In the genomic region with DNA sequence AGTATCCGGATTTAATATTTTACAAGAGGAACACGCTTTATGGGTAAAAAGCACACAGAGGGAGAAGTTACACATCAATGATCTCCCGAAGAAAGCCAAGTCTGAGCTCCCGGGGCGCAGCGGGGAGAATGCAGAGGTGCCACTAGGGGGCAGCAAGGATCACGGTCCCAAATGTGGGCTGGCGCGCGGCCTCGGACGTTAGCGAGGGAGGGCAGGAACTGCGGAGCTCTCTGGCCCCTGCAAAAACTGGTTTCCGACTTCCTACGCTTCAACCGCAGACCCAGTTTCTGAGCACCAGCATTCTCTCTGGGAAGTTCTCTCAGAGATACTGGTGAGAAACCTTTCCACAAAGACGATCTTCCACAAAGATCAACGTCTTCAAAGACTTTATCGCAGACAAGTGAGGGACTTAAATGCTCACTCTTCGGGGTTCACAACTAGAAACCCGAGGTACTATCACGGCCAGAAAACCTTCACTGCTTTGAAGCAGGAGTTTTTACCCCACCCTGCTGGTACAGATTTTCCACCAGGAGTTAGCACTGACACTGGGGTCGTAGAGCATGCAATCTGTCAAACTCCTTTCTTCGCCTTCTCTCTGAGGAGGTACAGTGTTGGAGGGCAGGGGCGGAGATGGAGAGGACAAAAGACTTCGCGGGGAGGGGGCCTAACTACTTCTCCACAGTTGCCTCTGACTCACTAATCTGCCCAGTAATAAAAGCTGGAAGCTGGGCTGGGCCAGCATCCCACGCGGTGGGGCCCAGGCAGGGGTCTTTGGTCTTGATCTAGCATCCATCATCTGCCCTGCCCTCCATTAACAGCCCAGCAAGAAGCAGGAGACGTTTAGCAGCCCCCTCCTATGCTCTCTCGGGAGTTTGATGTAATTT, we compare ENCODE assay signal across 8 mouse cellular contexts. TPM values are rescaled to one million over a fixed set of nuclear protein-coding genes. Genes with fewer than 3 reads are reported as not detected.
A peak's percentile ranks its signal among the peaks of the same experiment; 100 is the strongest.
DNase-seq lines count a peak whose midpoint lies in the region; ATAC-seq and TF ChIP-seq lines count a peak whose summit lies in the region.

No protein-coding gene starts in this region.

- 2% methylated on average over 32 of the region's 32 CpGs for WGBS in forebrain, embryonic 10.5 days
- 4% methylated on average over 32 of the region's 32 CpGs for WGBS in heart, embryonic 16.5 days
- WGBS in lung, adult 2 months = 8% methylated on average over 32 of the region's 32 CpGs
- WGBS in neural tube, embryonic 14.5 days = under 1% methylated on average over 32 of the region's 32 CpGs

- peak overlapping the region; percentile 46 for H3K4me3 ChIP-seq in E14TG2a.4 (replicated peaks; ENCODE audit: low read length)
- peak overlapping the region; percentile 35 for H3K4me3 ChIP-seq in brown adipose tissue, adult 24 weeks (ENCODE audit: insufficient read depth, low read depth, low read length)
- peak overlapping the region; percentile 39 for H3K4me3 ChIP-seq in forebrain, embryonic 10.5 days
- H3K4me3 ChIP-seq in heart, embryonic 16.5 days (ENCODE audit: low read length) = peak overlapping the region; percentile 23
- H3K4me3 ChIP-seq in lung, adult 2 months (replicated peaks; ENCODE audit: extremely low read depth, low read depth, low read length) = no peak overlapping the region
- H3K4me3 ChIP-seq in neural tube, embryonic 14.5 days (ENCODE audit: low read depth, low read length) = 0 out of 2 replicates have a peak overlapping the region, but pooled peaks have one; percentile 5

- peak overlapping the region; percentile 56 for H3K4me2 ChIP-seq in heart, embryonic 16.5 days (ENCODE audit: low read depth, low read length)
- H3K4me2 ChIP-seq in neural tube, embryonic 14.5 days (ENCODE audit: low read depth, low read length) = peak overlapping the region; percentile 9; the same call in 1 of the 2 replicates

- peak; percentile 68 for TF ChIP-seq CTCF in E14TG2a.4 (conservative IDR thresholded peaks at IDR 0.05; ENCODE audit: low read length)
- TF ChIP-seq CTCF in lung, adult 2 months (IDR thresholded peaks at IDR 0.05; ENCODE audit: insufficient read depth, low read length) = peak; percentile 74

- H3K36me3 ChIP-seq in E14TG2a.4 (ENCODE audit: insufficient read depth, low read length) = no peaks in the 10 kb centered on the region
- H3K36me3 ChIP-seq in forebrain, embryonic 10.5 days (replicated peaks) = no peaks in the 10 kb centered on the region
- no peaks in the 10 kb centered on the region for H3K36me3 ChIP-seq in heart, embryonic 16.5 days (ENCODE audit: control insufficient read depth, insufficient read depth)
- H3K36me3 ChIP-seq in neural tube, embryonic 14.5 days (ENCODE audit: control insufficient read depth, insufficient read depth, low read length) = no peaks in the 10 kb centered on the region

- H3K9ac ChIP-seq in heart, embryonic 16.5 days (ENCODE audit: low read length) = peak overlapping the region; percentile 53
- H3K9ac ChIP-seq in neural tube, embryonic 14.5 days (replicated peaks; ENCODE audit: low read depth, low read length) = no peak overlapping the region

- H3K4me1 ChIP-seq in E14TG2a.4 (replicated peaks; ENCODE audit: low read depth, low read length) = peaks cover 54% of the 10 kb centered on the region
- H3K4me1 ChIP-seq in brown adipose tissue, adult 24 weeks (ENCODE audit: control insufficient read depth, insufficient read depth, insufficient read length, low read length) = peaks cover 5% of the 10 kb centered on the region; the same call in 1 of the 2 replicates
- peaks cover 51% of the 10 kb centered on the region for H3K4me1 ChIP-seq in forebrain, embryonic 10.5 days
- peaks cover 62% of the 10 kb centered on the region for H3K4me1 ChIP-seq in heart, embryonic 16.5 days (ENCODE audit: control insufficient read depth, insufficient read depth, low read length)
- H3K4me1 ChIP-seq in lung, adult 2 months (ENCODE audit: control insufficient read depth, insufficient read depth, low read length) = peaks cover 8% of the 10 kb centered on the region
- peaks cover 18% of the 10 kb centered on the region for H3K4me1 ChIP-seq in neural tube, embryonic 14.5 days (ENCODE audit: control insufficient read depth, insufficient read depth, low read length)

- no peaks in the 10 kb centered on the region for H3K9me3 ChIP-seq in E14TG2a.4 (ENCODE audit: low read length)
- no peaks in the 10 kb centered on the region for H3K9me3 ChIP-seq in forebrain, embryonic 10.5 days
- no peaks in the 10 kb centered on the region for H3K9me3 ChIP-seq in heart, embryonic 16.5 days (replicated peaks; ENCODE audit: control insufficient read depth, low read length)
- no peaks in the 10 kb centered on the region for H3K9me3 ChIP-seq in neural tube, embryonic 14.5 days (ENCODE audit: control insufficient read depth, low read length)

- no peak for TF ChIP-seq POLR2A in lung, adult 2 months (IDR thresholded peaks at IDR 0.05; ENCODE audit: borderline replicate concordance, extremely low read depth, low read depth, low read length)

- ATAC-seq in heart, embryonic 16.5 days (replicated peaks; ENCODE audit: extremely low read depth, insufficient read depth, low FRiP score) = peak; percentile 16; the same call in 1 of the 2 replicates
- ATAC-seq in neural tube, embryonic 14.5 days (ENCODE audit: low read depth) = no peak

- H3K27ac ChIP-seq in brown adipose tissue, adult 24 weeks (replicated peaks; ENCODE audit: low read depth, low read length) = no peak overlapping the region
- no peak overlapping the region for H3K27ac ChIP-seq in forebrain, embryonic 10.5 days
- no peak overlapping the region for H3K27ac ChIP-seq in heart, embryonic 16.5 days (ENCODE audit: low read length)
- no peak overlapping the region for H3K27ac ChIP-seq in neural tube, embryonic 14.5 days (ENCODE audit: low read depth, low read length)

- peak; percentile 83 for DNase-seq in forebrain, embryonic 10.5 days (ENCODE audit: extremely low spot score, low spot score)
- DNase-seq in kidney, postnatal 10 days = peak; percentile 93
- DNase-seq in lung, adult 2 months = peak; percentile 85
- peak; percentile 95 for DNase-seq in testis, postnatal 10 days (ENCODE audit: low spot score)

- peaks cover 90% of the 10 kb centered on the region for H3K27me3 ChIP-seq in E14TG2a.4 (ENCODE audit: insufficient read depth, low read length)
- peaks cover 98% of the 10 kb centered on the region for H3K27me3 ChIP-seq in forebrain, embryonic 10.5 days (ENCODE audit: poor library complexity, severe bottlenecking)
- peaks cover 42% of the 10 kb centered on the region for H3K27me3 ChIP-seq in heart, embryonic 16.5 days (ENCODE audit: control insufficient read depth, insufficient read depth, low read length)
- peaks cover 56% of the 10 kb centered on the region for H3K27me3 ChIP-seq in neural tube, embryonic 14.5 days (ENCODE audit: control insufficient read depth, insufficient read depth, low read length)

RNA-seq across cellular contexts. Expression of a gene that starts 3.3 kb away (rescaled TPM):
- not detected in 2 replicates for polyA plus RNA-seq in brown adipose tissue, adult 24 weeks (2012; ENCODE audit: insufficient read depth, insufficient read length, missing spikeins)
- not detected in 2 replicates for polyA plus RNA-seq in forebrain, embryonic 10.5 days (2016; fragmentation: Nextera tagmentation; extraction: Ambion mirVana)
- polyA plus RNA-seq in heart, embryonic 16.5 days (2015; fragmentation: Nextera tagmentation; extraction: Ambion mirVana) = 2.8 and 3.1 TPM in 2 replicates
- 5.0 and 5.4 TPM in 2 replicates for polyA plus RNA-seq in lung, adult 2 months (2012; rRNA removed)
- not detected in 2 replicates for polyA plus RNA-seq in neural tube, embryonic 14.5 days (2014; fragmentation: Nextera tagmentation; extraction: Ambion mirVana)

RNA-seq across cellular contexts. Expression of a gene that starts 27.8 kb away (rescaled TPM):
- polyA plus RNA-seq in brown adipose tissue, adult 24 weeks (2012; ENCODE audit: insufficient read depth, insufficient read length, missing spikeins) = 0.67 and 0.71 TPM in 2 replicates
- polyA plus RNA-seq in forebrain, embryonic 10.5 days (2016; fragmentation: Nextera tagmentation; extraction: Ambion mirVana) = 0.38 and 0.46 TPM in 2 replicates
- 3.2 and 3.4 TPM in 2 replicates for polyA plus RNA-seq in heart, embryonic 16.5 days (2015; fragmentation: Nextera tagmentation; extraction: Ambion mirVana)
- polyA plus RNA-seq in lung, adult 2 months (2012; rRNA removed) = 11.8 and 15.2 TPM in 2 replicates
- polyA plus RNA-seq in neural tube, embryonic 14.5 days (2014; fragmentation: Nextera tagmentation; extraction: Ambion mirVana) = 0.57 and 0.88 TPM in 2 replicates

RNA-seq across cellular contexts. Expression of a gene that starts 37.3 kb away (rescaled TPM):
- not detected in 2 replicates for polyA plus RNA-seq in brown adipose tissue, adult 24 weeks (2012; ENCODE audit: insufficient read depth, insufficient read length, missing spikeins)
- polyA plus RNA-seq in forebrain, embryonic 10.5 days (2016; fragmentation: Nextera tagmentation; extraction: Ambion mirVana) = 0.52 and 1.6 TPM in 2 replicates
- polyA plus RNA-seq in heart, embryonic 16.5 days (2015; fragmentation: Nextera tagmentation; extraction: Ambion mirVana) = 9.8 and 11.1 TPM in 2 replicates
- 8.2 and 11.8 TPM in 2 replicates for polyA plus RNA-seq in lung, adult 2 months (2012; rRNA removed)
- 29.4 and 39.1 TPM in 2 replicates for polyA plus RNA-seq in neural tube, embryonic 14.5 days (2014; fragmentation: Nextera tagmentation; extraction: Ambion mirVana)

RNA-seq across cellular contexts. Expression of a gene that starts 45.1 kb away (rescaled TPM):
- polyA plus RNA-seq in brown adipose tissue, adult 24 weeks (2012; ENCODE audit: insufficient read depth, insufficient read length, missing spikeins) = 41.7 and 48.7 TPM in 2 replicates
- 19.8 and 21.7 TPM in 2 replicates for polyA plus RNA-seq in forebrain, embryonic 10.5 days (2016; fragmentation: Nextera tagmentation; extraction: Ambion mirVana)
- 45.2 and 47.3 TPM in 2 replicates for polyA plus RNA-seq in heart, embryonic 16.5 days (2015; fragmentation: Nextera tagmentation; extraction: Ambion mirVana)
- polyA plus RNA-seq in lung, adult 2 months (2012; rRNA removed) = 18.1 and 23.5 TPM in 2 replicates
- 29.4 and 32.3 TPM in 2 replicates for polyA plus RNA-seq in neural tube, embryonic 14.5 days (2014; fragmentation: Nextera tagmentation; extraction: Ambion mirVana)
